Mouse (Mus musculus) megakaryocyte, embryonic 14.5 days (primary cell): ENCODE measurements around the gene Zfp961.

Experiments
- FLI1 ChIP-seq: IDR thresholded peaks from 2 replicates; pipeline ENCODE4 v1.6.1; 2012; ENCODE audit warnings: low read length, inconsistent platforms, mixed read lengths
- GATA1 ChIP-seq: IDR thresholded peaks from 3 replicates; pipeline ENCODE4 v1.6.1; 2012; ENCODE audit warnings: mixed read lengths, low read length, inconsistent platforms, borderline replicate concordance

DNA sequence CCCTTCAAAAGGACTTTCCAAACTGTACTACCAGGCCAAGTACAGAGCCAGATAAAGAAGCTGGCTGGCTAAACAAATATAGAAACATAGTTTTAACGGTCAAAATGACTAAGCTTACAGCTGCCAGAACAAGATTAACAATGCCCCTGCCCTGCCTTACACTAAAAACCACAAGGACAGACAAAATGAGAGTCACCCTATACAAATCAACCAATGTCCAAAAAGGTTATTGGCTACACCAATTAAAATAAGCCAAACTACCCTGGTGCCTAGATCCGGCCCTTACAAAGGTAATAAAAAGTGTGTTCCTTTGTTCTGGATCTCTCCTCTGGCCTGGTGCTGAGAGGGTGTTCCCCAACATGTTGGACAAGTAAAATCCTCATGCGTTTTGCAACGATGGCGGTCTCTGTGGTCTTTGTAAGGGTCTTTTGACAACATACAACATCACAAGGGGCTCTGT lies 43.0 kb upstream of the Zfp961 start:
- TF ChIP-seq GATA1, result no peak
- no peak for TF ChIP-seq FLI1
